Mouse (Mus musculus) erythroblast, embryonic 14.5 days (primary cell): ENCODE results near the gene Gm12166. TPM values are rescaled to one million over a fixed set of nuclear protein-coding genes. Genes with fewer than 3 reads are reported as not detected.

Source experiments
- H3K27me3 ChIP-seq: 2 replicates; pipeline ENCODE4 v1.6.1; 2012; ENCODE audit warnings: inconsistent platforms; ENCODE audit not compliant: control insufficient read depth
- H3K36me3 ChIP-seq: 2 replicates; pipeline ENCODE4 v1.6.1; 2012; ENCODE audit warnings: mild to moderate bottlenecking, inconsistent platforms; ENCODE audit not compliant: control insufficient read depth
- H3K4me1 ChIP-seq: 2 replicates; pipeline ENCODE4 v1.6.1; 2012; ENCODE audit warnings: inconsistent platforms; ENCODE audit not compliant: control insufficient read depth
- H3K4me3 ChIP-seq: replicated peaks from 2 replicates; pipeline ENCODE3; 2012; ENCODE audit warnings: moderate library complexity, mild to moderate bottlenecking, inconsistent platforms
- H3K9me3 ChIP-seq: 2 replicates; pipeline ENCODE4 v1.6.1; 2012; ENCODE audit warnings: low read length, inconsistent platforms, mixed read lengths; ENCODE audit not compliant: control insufficient read depth
- GATA1 ChIP-seq: IDR thresholded peaks from 2 replicates; pipeline ENCODE4 v1.6.1; 2012; ENCODE audit warnings: low read length, inconsistent platforms, mixed read lengths
- TAL1 ChIP-seq: IDR thresholded peaks from 3 replicates; pipeline ENCODE4 v1.6.1; 2012; ENCODE audit warnings: low read length, inconsistent platforms, mixed read lengths
- polyA plus RNA-seq: library from polyadenylated mRNA; stranded (reverse); fragments of >175 nt; gene quantifications from 2 replicates; pipeline ENCODE4 v1.2.3, GENCODE M21; 2012

The Gm12166 gene
- polyA plus RNA-seq, 1 experiment, result 0.12 TPM

DNA sequence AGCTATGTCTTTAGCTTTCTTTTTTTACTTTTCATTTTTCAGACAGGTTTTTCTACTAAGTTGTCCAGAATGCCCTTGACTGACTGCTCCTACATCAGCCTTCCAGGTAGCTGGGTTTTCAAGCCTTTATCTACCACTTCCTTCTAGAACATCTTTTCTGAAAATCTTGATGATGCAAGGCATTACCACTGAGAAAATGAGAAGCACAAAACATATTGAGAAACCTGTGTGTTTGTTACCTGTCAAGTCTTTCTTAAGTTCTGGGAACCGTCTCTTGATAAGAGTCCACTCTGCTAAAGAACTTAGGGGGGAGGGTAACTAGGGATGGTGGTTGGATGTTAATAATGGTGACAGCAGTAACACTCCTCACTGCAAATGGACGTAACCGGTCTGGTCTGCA lies 23.4 kb upstream of the Gm12166 start:
- Histone ChIP-seq H3K9me3 (peaks cover 10% of the 10 kb centered on the region), H3K4me1 (peaks cover 55% of the 10 kb centered on the region), H3K27me3 (no peaks in the 10 kb centered on the region), H3K36me3 (peaks cover 16% of the 10 kb centered on the region), H3K4me3 (no peak overlapping the region)
- no peak for TF ChIP-seq GATA1
- no peak for TF ChIP-seq TAL1

DNA sequence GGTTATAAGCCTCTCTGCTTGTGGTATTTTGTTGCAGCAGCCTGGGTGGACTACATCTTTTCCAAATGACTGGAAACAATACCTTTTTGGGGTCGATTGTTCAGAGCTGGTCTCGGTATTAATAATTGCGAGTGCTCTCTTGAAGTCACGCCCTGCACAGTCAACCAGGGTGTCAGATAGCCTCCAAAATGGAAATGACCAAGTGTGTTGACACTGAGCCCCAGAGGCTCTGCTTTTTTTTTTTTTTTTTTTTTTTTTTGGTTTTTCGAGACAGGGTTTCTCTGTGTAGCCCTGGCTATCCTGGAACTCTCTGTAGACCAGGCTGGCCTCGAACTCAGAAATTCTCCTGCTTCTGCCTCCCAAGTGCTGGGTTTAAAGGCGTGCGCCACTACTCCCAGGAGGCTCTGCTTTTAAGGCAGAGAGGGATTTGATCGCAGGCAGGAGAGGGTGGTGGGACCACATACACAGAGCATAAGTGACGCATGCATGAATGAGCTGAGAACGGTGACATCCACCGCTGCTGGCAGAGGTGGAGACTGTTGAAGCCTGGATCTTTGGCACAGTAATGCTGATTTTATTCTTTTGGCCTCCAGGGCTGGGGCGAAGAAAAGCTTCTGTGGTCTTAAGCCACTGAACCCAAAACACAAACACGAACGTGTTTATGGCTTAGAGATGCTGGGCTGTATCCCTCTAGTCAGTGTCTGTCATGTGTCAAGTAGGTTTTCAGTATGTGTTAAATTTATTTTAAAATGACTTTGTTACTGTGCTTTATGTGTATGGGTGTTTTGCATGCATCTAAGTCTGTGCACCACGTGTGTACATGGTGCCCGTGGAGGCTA lies 21.9 kb upstream of the Gm12166 start:
- H3K36me3 ChIP-seq, result peaks cover 14% of the 10 kb centered on the region
- no peaks in the 10 kb centered on the region for H3K27me3 ChIP-seq
- no peak overlapping the region for H3K4me3 ChIP-seq
- TF ChIP-seq GATA1, result no peak
- no peak for TF ChIP-seq TAL1
- peaks cover 44% of the 10 kb centered on the region for H3K4me1 ChIP-seq
- H3K9me3 ChIP-seq, result peaks cover 10% of the 10 kb centered on the region

DNA sequence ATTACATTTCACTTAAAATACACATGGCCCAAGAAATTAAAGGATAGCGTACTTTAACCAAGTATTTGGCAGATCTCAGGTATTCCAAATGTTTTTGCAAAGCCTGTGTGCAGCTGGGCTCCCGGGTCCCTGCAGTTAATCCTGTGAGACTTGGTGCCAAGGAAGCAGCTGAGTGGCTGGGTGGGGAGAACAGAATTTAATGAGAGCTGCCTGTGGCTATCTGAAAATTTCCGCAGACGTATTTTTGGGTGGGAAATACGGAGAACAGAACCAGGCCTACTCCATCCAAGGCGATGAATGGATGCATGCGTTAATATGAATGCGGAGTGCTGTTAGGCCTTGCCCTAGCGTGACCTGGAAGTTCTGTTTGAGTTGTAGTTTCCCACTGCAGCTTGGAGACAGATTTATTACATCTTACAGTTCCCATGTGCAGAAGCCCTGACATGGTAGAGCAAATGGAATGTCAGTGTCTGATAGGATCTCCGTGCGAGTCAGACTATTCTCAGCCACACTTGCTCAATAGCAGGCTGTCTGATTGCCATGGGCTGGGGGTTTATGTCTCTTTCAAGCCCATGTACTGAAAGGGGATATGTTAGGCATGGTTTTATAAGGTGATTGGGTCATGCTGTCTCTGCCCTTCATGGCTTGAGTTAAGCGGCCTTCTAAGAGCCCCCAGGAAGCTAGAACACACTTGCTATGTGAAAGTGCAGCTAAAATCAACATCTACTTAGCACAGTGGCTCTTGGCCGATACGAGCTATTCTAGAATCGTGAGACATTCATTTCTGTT lies 21.1 kb upstream of the Gm12166 start:
- Histone ChIP-seq H3K9me3 (peaks cover 10% of the 10 kb centered on the region), H3K36me3 (peaks cover 11% of the 10 kb centered on the region), H3K27me3 (no peaks in the 10 kb centered on the region), H3K4me1 (peaks cover 36% of the 10 kb centered on the region), H3K4me3 (no peak overlapping the region)
- TF ChIP-seq TAL1 (no peak), GATA1 (no peak)

DNA sequence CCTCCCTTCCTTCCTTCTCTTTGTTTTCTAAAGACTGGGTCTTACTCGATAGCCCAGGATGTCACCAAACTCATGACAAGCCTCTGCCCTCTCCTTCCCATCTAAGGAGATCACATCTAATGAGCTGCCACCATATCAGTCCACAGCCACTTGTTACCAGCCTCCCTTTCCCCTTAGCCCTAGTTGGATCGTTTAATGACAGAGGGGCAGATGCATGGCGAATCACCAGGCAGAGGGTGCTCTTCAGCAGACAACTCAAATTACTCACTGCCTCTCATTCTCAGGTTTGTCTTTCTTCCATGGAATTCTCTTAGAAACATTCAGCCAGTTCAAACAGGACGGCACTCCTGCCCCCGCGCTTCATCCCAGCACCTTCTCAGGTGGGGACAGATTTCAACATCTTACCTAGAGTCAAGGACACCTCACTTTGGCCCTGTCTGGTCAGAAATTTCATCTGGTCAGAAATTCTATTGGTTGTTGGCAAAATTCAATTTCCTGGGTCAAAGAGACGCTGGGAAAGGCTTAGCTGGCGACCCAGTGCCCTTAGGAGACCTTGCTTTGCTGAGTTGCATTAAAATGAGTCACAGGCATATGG lies 20.4 kb upstream of the Gm12166 start:
- TF ChIP-seq TAL1 (no peak), GATA1 (no peak)
- Histone ChIP-seq H3K27me3 (no peaks in the 10 kb centered on the region), H3K4me3 (no peak overlapping the region), H3K4me1 (peaks cover 30% of the 10 kb centered on the region), H3K9me3 (peaks cover 10% of the 10 kb centered on the region), H3K36me3 (peaks cover 11% of the 10 kb centered on the region)

DNA sequence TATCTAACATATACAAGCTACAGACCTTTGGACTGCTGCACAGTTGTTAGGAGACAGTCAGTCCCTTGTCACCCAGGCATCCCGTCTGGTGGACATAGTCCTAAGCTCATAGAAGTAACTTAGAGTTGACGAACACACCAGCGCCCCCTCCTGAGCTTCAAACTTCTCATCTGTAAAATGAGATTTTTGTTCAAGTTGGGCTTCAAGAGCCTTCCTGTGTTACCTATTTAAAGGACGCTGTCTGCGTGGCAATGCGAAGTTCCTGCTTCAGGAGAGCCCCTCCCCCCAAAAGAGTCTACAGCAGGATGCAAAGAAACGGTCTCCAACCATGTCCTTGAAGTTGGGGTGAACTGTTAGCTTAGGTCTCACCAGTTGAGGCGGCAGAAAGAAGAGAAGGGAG lies 18.7 kb upstream of the Gm12166 start:
- Histone ChIP-seq H3K36me3 (no peaks in the 10 kb centered on the region), H3K4me1 (peaks cover 14% of the 10 kb centered on the region), H3K9me3 (no peaks in the 10 kb centered on the region), H3K27me3 (peaks cover 10% of the 10 kb centered on the region), H3K4me3 (no peak overlapping the region)
- TF ChIP-seq GATA1, result no peak
- TF ChIP-seq TAL1, result no peak

DNA sequence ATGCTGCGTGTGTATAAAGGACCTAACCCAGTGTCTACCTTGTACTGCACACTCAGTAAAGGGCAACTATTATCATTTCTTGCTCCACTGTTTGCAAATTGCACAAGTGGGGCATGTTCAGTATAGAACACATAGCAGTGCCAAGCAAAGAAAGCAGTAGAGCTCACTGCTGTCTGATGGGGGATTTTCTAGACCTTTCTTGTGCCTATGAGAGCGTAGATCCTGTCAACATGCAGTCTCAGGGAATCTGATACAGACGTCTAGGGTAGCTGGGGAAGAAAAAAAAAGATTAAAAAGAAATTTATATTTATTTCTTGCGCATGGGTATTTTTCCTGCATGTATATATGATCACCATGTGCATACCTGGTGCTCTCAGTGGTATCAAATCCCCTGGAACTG lies 18.0 kb upstream of the Gm12166 start:
- no peak overlapping the region for H3K4me3 ChIP-seq
- no peaks in the 10 kb centered on the region for H3K36me3 ChIP-seq
- peaks cover 16% of the 10 kb centered on the region for H3K27me3 ChIP-seq
- TF ChIP-seq TAL1, result no peak
- TF ChIP-seq GATA1, result no peak
- peaks cover 14% of the 10 kb centered on the region for H3K4me1 ChIP-seq
- no peaks in the 10 kb centered on the region for H3K9me3 ChIP-seq

DNA sequence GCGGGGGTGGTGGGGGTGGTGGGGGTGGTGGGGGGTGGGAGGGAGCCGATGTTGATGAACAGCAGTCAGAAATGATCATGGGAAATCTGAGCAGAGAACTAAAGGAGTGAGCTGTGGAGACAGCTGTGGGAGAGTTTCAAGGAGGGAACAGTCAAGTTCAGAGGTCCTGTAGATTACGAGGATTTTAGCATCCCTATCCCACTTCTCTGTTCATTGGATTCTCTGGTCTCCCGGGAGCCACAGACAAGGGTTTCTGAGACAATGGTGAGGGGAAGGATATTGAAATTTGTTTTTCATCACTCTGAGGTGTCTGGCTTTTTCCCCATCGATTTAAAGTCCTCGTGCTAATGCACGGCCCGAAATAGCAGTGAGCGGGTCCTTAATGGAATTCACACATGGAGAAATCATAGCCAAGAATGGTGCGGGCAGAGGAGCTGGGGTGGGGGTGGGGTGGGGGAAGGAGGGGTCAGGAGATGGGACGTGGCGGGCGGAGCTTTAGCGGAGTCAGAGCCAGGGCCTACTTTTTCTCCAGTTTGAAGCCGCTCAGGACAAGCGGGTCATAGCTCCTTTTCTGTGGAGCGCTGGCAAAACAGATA lies 17.4 kb upstream of the Gm12166 start:
- Histone ChIP-seq H3K4me1 (peaks cover 15% of the 10 kb centered on the region), H3K9me3 (no peaks in the 10 kb centered on the region), H3K36me3 (no peaks in the 10 kb centered on the region), H3K4me3 (no peak overlapping the region), H3K27me3 (peaks cover 22% of the 10 kb centered on the region)
- TF ChIP-seq TAL1 (no peak), GATA1 (no peak)

DNA sequence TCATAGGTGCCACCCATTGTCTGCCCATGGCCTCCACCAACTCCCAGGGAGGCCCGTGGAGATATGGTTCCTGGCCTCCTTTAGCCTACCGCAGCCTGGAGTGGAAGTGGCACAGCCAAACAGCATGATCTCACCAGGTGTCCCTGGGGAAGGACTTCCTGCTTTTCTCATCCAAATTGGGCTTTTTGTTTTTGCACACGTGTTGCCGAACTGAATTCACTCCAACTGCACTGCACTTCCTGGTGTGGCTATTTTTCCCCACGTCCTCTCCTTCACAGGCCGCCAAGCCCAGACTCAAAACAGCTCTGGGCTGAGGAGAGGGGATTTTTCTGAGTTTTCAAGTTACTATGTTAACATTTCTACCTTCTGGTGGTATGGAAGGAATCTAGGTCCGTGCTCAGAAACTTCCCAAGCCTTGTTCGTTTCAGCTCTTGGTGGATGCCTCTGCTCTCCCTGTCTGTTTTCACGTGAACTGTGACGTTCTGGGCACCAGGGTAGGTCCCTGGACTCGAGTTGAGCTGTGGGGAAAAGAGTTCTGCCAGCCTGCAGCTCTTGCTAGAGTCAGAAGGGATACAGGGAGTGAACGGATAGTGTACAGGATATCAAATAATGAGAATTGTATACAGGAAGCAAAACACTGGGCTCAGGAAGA lies 16.8 kb upstream of the Gm12166 start:
- Histone ChIP-seq H3K27me3 (peaks cover 23% of the 10 kb centered on the region), H3K36me3 (no peaks in the 10 kb centered on the region), H3K4me1 (peaks cover 12% of the 10 kb centered on the region), H3K4me3 (no peak overlapping the region), H3K9me3 (no peaks in the 10 kb centered on the region)
- no peak for TF ChIP-seq GATA1
- TF ChIP-seq TAL1, result no peak
